Mouse (Mus musculus) lung, postnatal 0 days (tissue): ENCODE measurements at regions not wholly inside any gene's neighbourhood (a gene's known extent, or its start where the extent isn't known, plus 50 kb on each side); places are given as distances from the start of the nearest gene placed in this dataset.

Source experiments
- CTCF ChIP-seq: IDR thresholded peaks from 2 replicates; pipeline ENCODE4 v1.5.1; 2016; ENCODE audit warnings: antibody characterized with exemption, mild to moderate bottlenecking
- EP300 ChIP-seq: IDR thresholded peaks from 2 replicates; pipeline ENCODE4 v1.6.1; 2016; ENCODE audit warnings: antibody characterized with exemption, mild to moderate bottlenecking, control low read depth

DNA sequence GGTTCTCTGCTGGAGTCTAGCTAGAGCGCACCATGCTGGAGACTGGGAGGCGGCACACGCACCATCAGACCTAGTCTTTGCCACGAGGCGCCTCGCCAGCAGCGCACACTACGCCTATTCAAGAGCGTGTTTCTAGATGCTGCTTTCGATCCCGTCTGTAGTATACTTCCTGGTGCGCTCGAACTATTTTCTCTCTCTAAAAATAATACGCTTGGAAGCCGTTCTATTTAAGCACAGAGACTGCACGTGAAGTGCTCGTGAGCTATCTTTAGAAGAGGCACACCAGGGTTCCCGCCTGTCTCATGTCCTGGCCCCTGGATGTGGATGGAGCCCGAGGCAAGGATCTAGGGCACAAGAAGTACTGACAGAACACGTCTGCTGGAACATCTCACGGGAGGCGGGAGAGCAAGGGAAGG lies 87.4 kb upstream of the Pcbd1 start:
- TF ChIP-seq CTCF (no peak), EP300 (no peak)
